ENCODE assay signal across 8 mouse cellular contexts in genomic region chr2:32712586-32712933, GRCm38 (mm10). TPM values are rescaled to one million over a fixed set of nuclear protein-coding genes. Genes with fewer than 3 reads are reported as not detected.
DNase-seq lines count a peak whose midpoint lies in the region; ATAC-seq lines count a peak whose summit lies in the region.

No protein-coding gene starts in this region.

- DNase-seq in NIH3T3 (ENCODE audit: low read depth), result peak; percentile 96
- peak; percentile 96 for DNase-seq in cerebellum, adult 8-10 months
- peak; percentile 94 for DNase-seq in hindbrain, embryonic 10.5 days (ENCODE audit: low spot score)
- DNase-seq in layer of hippocampus, postnatal 10 days (ENCODE audit: low spot score in 2 of 2), result peak; percentile 94 to 96
- DNase-seq in lung, postnatal 36 days, result peak; percentile 95
- DNase-seq in retina, postnatal 7 days (ENCODE audit: low read depth, low spot score), result peak; percentile 89
- peak; percentile 94 for DNase-seq in urinary bladder, postnatal 14 days (ENCODE audit: low spot score)

- peak overlapping the region; percentile 98 for H3K27ac ChIP-seq in hindbrain, embryonic 10.5 days

- peak; percentile 83 for ATAC-seq in frontal cortex, adult (ENCODE audit: low TSS enrichment)

- 0 out of 2 replicates have a peak, but pooled peaks cover 3% of the 10 kb centered on the region for H3K9me3 ChIP-seq in hindbrain, embryonic 10.5 days

- H3K27me3 ChIP-seq in hindbrain, embryonic 10.5 days (ENCODE audit: insufficient read depth, poor library complexity, severe bottlenecking), result no peaks in the 10 kb centered on the region

- WGBS in hindbrain, embryonic 10.5 days, result under 1% methylated on average over 44 of the region's 44 CpGs

- H3K4me1 ChIP-seq in hindbrain, embryonic 10.5 days (replicated peaks), result peaks cover 37% of the 10 kb centered on the region

- H3K4me3 ChIP-seq in hindbrain, embryonic 10.5 days, result peak overlapping the region; percentile 97

- peaks cover 39% of the 10 kb centered on the region for H3K36me3 ChIP-seq in hindbrain, embryonic 10.5 days

RNA-seq across cellular contexts. Expression of gene Cdk9, which starts 0.3 kb away (rescaled TPM):
- polyA plus RNA-seq in hindbrain, embryonic 10.5 days (2016; fragmentation: Nextera tagmentation; extraction: Ambion mirVana), result 121 and 125 TPM in 2 replicates
- total RNA-seq in layer of hippocampus, postnatal 10 days (2021), result 10 to 100 TPM; 86.8 to 92.1 TPM

RNA-seq across cellular contexts. Expression of gene Sh2d3c, which starts 8.3 kb away (rescaled TPM):
- polyA plus RNA-seq in hindbrain, embryonic 10.5 days (2016; fragmentation: Nextera tagmentation; extraction: Ambion mirVana), result 27.6 and 39.1 TPM in 2 replicates
- total RNA-seq in layer of hippocampus, postnatal 10 days (2021), result 10 to 100 TPM; 34.7 to 40.3 TPM

RNA-seq across cellular contexts. Expression of gene Fpgs, which starts 8.6 kb away (rescaled TPM):
- polyA plus RNA-seq in hindbrain, embryonic 10.5 days (2016; fragmentation: Nextera tagmentation; extraction: Ambion mirVana), result 25.9 and 29.5 TPM in 2 replicates
- total RNA-seq in layer of hippocampus, postnatal 10 days (2021), result 10 to 100 TPM; 17.1 to 17.2 TPM

RNA-seq across cellular contexts. Expression of gene 6330409D20Rik, which starts 28.3 kb away (rescaled TPM):
- polyA plus RNA-seq in hindbrain, embryonic 10.5 days (2016; fragmentation: Nextera tagmentation; extraction: Ambion mirVana), result 1.3 and 1.7 TPM in 2 replicates
- 1 to 10 TPM; 2.1 to 3.2 TPM for total RNA-seq in layer of hippocampus, postnatal 10 days (2021)

RNA-seq across cellular contexts. Expression of gene Tor2a, which starts 44.5 kb away (rescaled TPM):
- polyA plus RNA-seq in hindbrain, embryonic 10.5 days (2016; fragmentation: Nextera tagmentation; extraction: Ambion mirVana), result 56.9 and 61.6 TPM in 2 replicates
- 10 to 100 TPM; 28.9 to 32.9 TPM for total RNA-seq in layer of hippocampus, postnatal 10 days (2021)

Comparison
In these comparisons a context has a peak if more than half of its experiments do, and no peak if none do; other contexts are left out.
1. Peak in every context shown above with its lines: DNase-seq, ATAC-seq, H3K4me3 ChIP-seq and H3K27ac ChIP-seq.